In genomic region chr11:65089982-65090381, GRCm38 (mm10) we compare ENCODE assay signal across 19 mouse cellular contexts.
DNase-seq lines count a peak whose midpoint lies in the region; ATAC-seq and TF ChIP-seq lines count a peak whose summit lies in the region.
"Had no signal": no experiment of that assay in that cellular context is flagged by ENCODE, and none has a peak within 500 bp of the region (broad histone marks: within the 10 kb centered on the region; RNA-seq: fewer than 3 reads in every experiment).

No protein-coding gene starts in this region.

- H3K27ac ChIP-seq in liver, postnatal 0 days (ENCODE audit: low read depth), result no peak overlapping the region
- H3K27ac ChIP-seq: forebrain, embryonic 13.5 days; heart, embryonic 15.5 days; hindbrain, embryonic 13.5 days; intestine, embryonic 15.5 days had no signal

- peak; percentile 32; the same call in 1 of the 2 replicates for ATAC-seq in frontal cortex, adult (ENCODE audit: low TSS enrichment)
- ATAC-seq in liver, postnatal 0 days, result no peak
- ATAC-seq: forebrain, embryonic 13.5 days; forebrain, postnatal 0 days had no signal

- no peak for DNase-seq in frontal cortex, postnatal 14 days (ENCODE audit: low spot score in 2 of 2)
- DNase-seq in right cerebral cortex, adult 18-20 months, result peak; percentile 36
- no peak for DNase-seq in right cerebral cortex, postnatal 14 days
- DNase-seq in kidney, adult 9 months, result no peak
- no peak for DNase-seq in liver, postnatal 0 days
- DNase-seq: adrenal gland, adult 8-10 months; adrenal gland, postnatal 36 days; cerebellum, adult 9-10 months; forebrain, postnatal 0 days; gastrocnemius, postnatal 36 days; heart, adult 18-20 months; heart, postnatal 14 days had no signal

- TF ChIP-seq CTCF in liver, postnatal 0 days (IDR thresholded peaks at IDR 0.05; ENCODE audit: low read depth), result no peak

- H3K4me2 ChIP-seq in myocyte (ENCODE audit: low read depth), result peak overlapping the region; percentile 36
- H3K4me2 ChIP-seq in liver, postnatal 0 days (ENCODE audit: low read depth, low read length), result no peak overlapping the region
- H3K4me2 ChIP-seq: forebrain, embryonic 13.5 days; heart, embryonic 15.5 days; hindbrain, embryonic 13.5 days; intestine, embryonic 15.5 days had no signal

- no peak overlapping the region for H3ac ChIP-seq in myocyte (ENCODE audit: control insufficient read depth, insufficient read length)

- no peaks in the 10 kb centered on the region for H3K9me3 ChIP-seq in liver, postnatal 0 days (ENCODE audit: low read length)
- H3K9me3 ChIP-seq: forebrain, embryonic 13.5 days; heart, embryonic 10.5 days; heart, embryonic 15.5 days; intestine, embryonic 15.5 days had no signal

- no peaks in the 10 kb centered on the region for H3K79me2 ChIP-seq in myocyte (ENCODE audit: control insufficient read depth, insufficient read depth)

- no peaks in the 10 kb centered on the region for H3K4me1 ChIP-seq in liver, postnatal 0 days (ENCODE audit: insufficient read depth)
- H3K4me1 ChIP-seq: forebrain, embryonic 13.5 days; intestine, embryonic 15.5 days had no signal

- H3K4me3 ChIP-seq in myocyte, result no peak overlapping the region
- no peak overlapping the region for H3K4me3 ChIP-seq in liver, postnatal 0 days (ENCODE audit: low read depth, low read length)
- H3K4me3 ChIP-seq: forebrain, embryonic 13.5 days; heart, embryonic 10.5 days; heart, embryonic 15.5 days; hindbrain, embryonic 13.5 days; intestine, embryonic 15.5 days had no signal

- no peak overlapping the region for H3K9ac ChIP-seq in liver, postnatal 0 days (replicated peaks)
- H3K9ac ChIP-seq: forebrain, embryonic 13.5 days; forebrain, postnatal 0 days; heart, embryonic 15.5 days; hindbrain, embryonic 13.5 days; intestine, embryonic 15.5 days had no signal

- WGBS in liver, postnatal 0 days (ENCODE audit: insufficient replicate concordance), result 65% methylated on average over 3 of the region's 3 CpGs

- no peaks in the 10 kb centered on the region for H3K36me3 ChIP-seq in myocyte (ENCODE audit: control insufficient read depth, insufficient read depth)
- H3K36me3 ChIP-seq in liver, postnatal 0 days (replicated peaks; ENCODE audit: insufficient read depth, low read length), result no peaks in the 10 kb centered on the region
- H3K36me3 ChIP-seq: heart, embryonic 15.5 days; hindbrain, embryonic 13.5 days; intestine, embryonic 15.5 days had no signal

- H3K27me3 ChIP-seq in myocyte (ENCODE audit: control insufficient read depth, insufficient read depth, insufficient read length), result no peaks in the 10 kb centered on the region
- H3K27me3 ChIP-seq in liver, postnatal 0 days (ENCODE audit: insufficient read depth, low read length), result no peaks in the 10 kb centered on the region
- H3K27me3 ChIP-seq: forebrain, embryonic 13.5 days; heart, embryonic 15.5 days; hindbrain, embryonic 13.5 days; intestine, embryonic 15.5 days had no signal

- no peak for TF ChIP-seq POLR2A in myocyte (IDR thresholded peaks at IDR 0.05; ENCODE audit: insufficient read length, low read depth)

- no peak for TF ChIP-seq EP300 in liver, postnatal 0 days (IDR thresholded peaks at IDR 0.05; ENCODE audit: low read depth)

TF ChIP-seq in myocyte, 11 proteins besides CTCF, POLR2A, EP300 and RAD21:
- TF ChIP-seq TCF3 (IDR thresholded peaks at IDR 0.05; ENCODE audit: insufficient read length, low read depth), result no peak
